Mouse (Mus musculus) intestine, postnatal 0 days (tissue): ENCODE data around the gene Rc3h2. TPM values are rescaled to one million over a fixed set of nuclear protein-coding genes. Genes with fewer than 3 reads are reported as not detected.

Experiments used
- ATAC-seq: fragments of 200-750 bp; cut with Nextera tagmentation; 2 replicates; pipeline ENCODE4 v1.8.0; 2017; ENCODE audit warnings: mild to moderate bottlenecking, moderate TSS enrichment, moderate library complexity
- H3K27ac ChIP-seq: fragments of 300-500 bp; sonication (generic); 2 replicates; pipeline ENCODE4 v1.5.1; 2014; ENCODE audit warnings: mild to moderate bottlenecking, low read depth, low read length, moderate library complexity
- H3K27me3 ChIP-seq: fragments of 300-500 bp; sonication (generic); replicated peaks from 2 replicates; pipeline ENCODE4 v1.6.1; 2014; ENCODE audit warnings: low read length, mixed read lengths; ENCODE audit not compliant: control insufficient read depth, insufficient read depth
- H3K36me3 ChIP-seq: fragments of 300-500 bp; sonication (generic); 2 replicates; pipeline ENCODE4 v1.6.1; 2014; ENCODE audit warnings: mild to moderate bottlenecking, moderate library complexity; ENCODE audit not compliant: control insufficient read depth, insufficient read depth
- H3K4me1 ChIP-seq: fragments of 300-500 bp; sonication (generic); replicated peaks from 2 replicates; pipeline ENCODE4 v1.6.1; 2014; ENCODE audit warnings: antibody characterized with exemption, low read length, mixed read lengths; ENCODE audit not compliant: control insufficient read depth, insufficient read depth
- H3K4me2 ChIP-seq: fragments of 300-500 bp; sonication (generic); replicated peaks from 2 replicates; pipeline ENCODE4 v1.6.1; 2014; ENCODE audit warnings: low read depth, mild to moderate bottlenecking, moderate library complexity
- H3K4me3 ChIP-seq: fragments of 300-500 bp; sonication (generic); 2 replicates; pipeline ENCODE4 v1.5.1; 2014; ENCODE audit warnings: low read depth, low read length
- H3K9ac ChIP-seq: fragments of 300-500 bp; sonication (generic); 2 replicates; pipeline ENCODE4 v1.6.1; 2014; ENCODE audit warnings: mild to moderate bottlenecking, low read depth, low read length
- H3K9me3 ChIP-seq: fragments of 300-500 bp; sonication (generic); 2 replicates; pipeline ENCODE4 v1.6.1; 2016; ENCODE audit warnings: mixed run types; ENCODE audit not compliant: control insufficient read depth
- CTCF ChIP-seq: sonication (generic); IDR thresholded peaks from 2 replicates; pipeline ENCODE4 v1.5.1; 2016; ENCODE audit warnings: low read depth, mild to moderate bottlenecking, control low read depth, antibody characterized with exemption, moderate library complexity
- WGBS: fragments of 180-500 bp; shearing (Covaris S2); extraction: QIAGEN DNeasy Blood & Tissue Kit; methylation state at CpG from one replicate; pipeline ENCODE4 v1.1.7; 2014; 5-methylcytosine and 5-hydroxymethylcytosine counted together
- polyA plus RNA-seq: library from polyadenylated mRNA; unstranded; fragments of >200 nt; fragmentation: Nextera tagmentation; extraction: Ambion mirVana; gene quantifications from 2 replicates; pipeline ENCODE4 v1.2.1, GENCODE M21; 2015

The Rc3h2 gene
- polyA plus RNA-seq, 1 experiment from 2014 or later = 7.0 TPM

- no peak for TF ChIP-seq CTCF
- H3K4me2 ChIP-seq = peak within 1 kb of the TSS; percentile 86
- peak within 1 kb of the TSS; percentile 83 for H3K9ac ChIP-seq
- H3K9me3 ChIP-seq = no peaks in the 10 kb centered on the region
- H3K36me3 ChIP-seq = 0 out of 2 replicates have a peak, but pooled peaks cover 6% of the 10 kb centered on the region
- H3K4me3 ChIP-seq = peak within 1 kb of the TSS; percentile 88
- ATAC-seq = peak; percentile 99
- H3K4me1 ChIP-seq = no peaks in the 10 kb centered on the region
- H3K27ac ChIP-seq = peak within 1 kb of the TSS; percentile 89
- under 1% methylated on average over 51 of the region's 51 CpGs for WGBS
- no peaks in the 10 kb centered on the region for H3K27me3 ChIP-seq
Measured at GRCm38 (mm10) chr2:37442611-37443591, 20.2 kb upstream of the Rc3h2 start, which contains the start of the genes Zbtb26, Zbtb6 and Rabgap1. Zbtb26 (minus strand) TSS chr2:37443135. Zbtb6 (minus strand) TSS chr2:37443171. Rabgap1 (plus strand) TSS chr2:37443279.

DNA sequence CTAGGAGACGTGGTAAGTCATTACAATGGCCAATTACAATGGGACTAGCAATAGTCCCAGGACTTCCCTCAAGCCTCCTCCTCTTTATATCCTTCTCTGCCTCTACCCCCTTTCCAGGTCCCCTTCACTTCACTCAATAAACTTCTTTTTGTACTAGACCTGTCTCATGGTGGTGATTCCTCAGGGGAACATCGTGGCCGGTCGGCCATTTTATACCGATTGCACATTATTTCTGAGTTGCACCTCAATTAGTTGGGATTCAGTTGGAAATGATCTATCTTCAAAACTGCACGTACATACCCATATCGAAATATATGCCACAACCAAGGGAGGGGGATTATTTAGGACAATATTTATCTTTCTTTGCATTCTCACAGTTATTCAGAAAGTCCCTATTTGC is 8.9 kb upstream of the Rc3h2 start:
- Histone ChIP-seq H3K4me2 (peak overlapping the region; percentile 88), H3K4me1 (no peaks in the 10 kb centered on the region), H3K4me3 (peak overlapping the region; percentile 74), H3K9me3 (no peaks in the 10 kb centered on the region), H3K36me3 (peaks cover 16% of the 10 kb centered on the region), H3K9ac (peak overlapping the region; percentile 27; the same call in 1 of the 2 replicates), H3K27ac (peak overlapping the region; percentile 87), H3K27me3 (no peaks in the 10 kb centered on the region)
- ATAC-seq = no peak
- WGBS = 21% methylated on average over 7 of the region's 7 CpGs
- no peak for TF ChIP-seq CTCF

DNA sequence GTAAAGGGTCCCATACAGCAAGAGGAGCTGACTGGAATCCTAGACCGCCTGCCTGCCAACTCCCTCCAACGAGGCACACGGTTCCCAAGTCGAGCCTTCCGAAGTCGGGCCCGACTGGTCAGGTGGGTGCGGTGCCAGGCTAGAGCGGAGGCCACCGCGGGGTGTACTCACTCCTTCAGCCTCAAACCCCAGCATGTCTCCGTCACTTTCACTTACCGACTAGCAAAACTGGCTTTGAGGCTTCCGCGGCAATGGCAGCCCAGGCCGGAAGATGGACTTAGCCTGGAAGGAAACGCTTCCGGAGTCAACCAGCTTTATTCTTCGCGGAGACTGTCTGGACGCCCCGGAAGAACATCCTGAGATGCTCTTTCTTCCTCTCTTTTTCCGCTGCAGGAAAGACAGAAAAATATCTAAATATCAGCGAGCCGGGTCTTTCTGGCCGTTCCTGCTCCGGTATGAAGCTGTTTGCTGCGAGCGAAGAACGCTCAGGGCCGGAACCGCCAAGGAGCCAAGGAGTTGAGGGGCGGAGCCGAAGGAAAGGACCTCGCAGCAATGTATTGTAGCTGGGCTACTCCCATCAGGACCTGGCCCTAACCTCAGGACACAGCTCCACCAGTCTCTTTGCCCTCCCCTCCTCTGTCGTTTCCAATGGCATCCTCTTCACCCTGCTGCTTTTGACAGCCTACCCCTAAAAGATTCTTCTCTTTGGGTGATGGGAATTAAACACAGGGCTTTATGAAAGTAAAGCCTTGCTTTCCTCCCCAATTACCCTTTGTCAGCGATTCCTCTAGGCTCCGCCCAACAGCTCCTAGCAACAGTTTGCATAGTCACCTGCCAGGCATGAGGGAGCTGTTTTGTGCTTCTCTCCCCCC is 8.1 kb upstream of the Rc3h2 start:
- under 1% methylated on average over 38 of the region's 38 CpGs for WGBS
- no peaks in the 10 kb centered on the region for H3K9me3 ChIP-seq
- peak overlapping the region; percentile 74 for H3K4me3 ChIP-seq
- H3K27me3 ChIP-seq = no peaks in the 10 kb centered on the region
- H3K36me3 ChIP-seq = peaks cover 9% of the 10 kb centered on the region
- no peak for TF ChIP-seq CTCF
- no peaks in the 10 kb centered on the region for H3K4me1 ChIP-seq
- H3K4me2 ChIP-seq = peak overlapping the region; percentile 88
- peak; percentile 88 for ATAC-seq
- H3K27ac ChIP-seq = peak overlapping the region; percentile 87
- H3K9ac ChIP-seq = peak overlapping the region; percentile 84

- H3K9ac ChIP-seq = no peak overlapping the region
- no peaks in the 10 kb centered on the region for H3K27me3 ChIP-seq
- peaks cover 2% of the 10 kb centered on the region; the same call in 1 of the 2 replicates for H3K36me3 ChIP-seq
- WGBS = 64% methylated on average over 3 of the region's 3 CpGs
- H3K27ac ChIP-seq = no peak overlapping the region
- no peaks in the 10 kb centered on the region for H3K4me1 ChIP-seq
- ATAC-seq = no peak
- H3K4me3 ChIP-seq = no peak overlapping the region
- no peak for TF ChIP-seq CTCF
- H3K9me3 ChIP-seq = no peaks in the 10 kb centered on the region
- H3K4me2 ChIP-seq = no peak overlapping the region
Measured at GRCm38 (mm10) chr2:37423671-37424070, 968 bp upstream of the Rc3h2 start.

GRCm38 (mm10) chr2:37421903-37422302 is 800 bp downstream of the Rc3h2 start:
- TF ChIP-seq CTCF = no peak
- H3K4me1 ChIP-seq = no peaks in the 10 kb centered on the region
- WGBS = 2% methylated on average over 3 of the region's 3 CpGs
- H3K4me2 ChIP-seq = peak overlapping the region; percentile 77
- no peaks in the 10 kb centered on the region for H3K36me3 ChIP-seq
- ATAC-seq = no peak
- H3K27me3 ChIP-seq = no peaks in the 10 kb centered on the region
- H3K9ac ChIP-seq = peak overlapping the region; percentile 99
- H3K27ac ChIP-seq = peak overlapping the region; percentile 99
- H3K9me3 ChIP-seq = no peaks in the 10 kb centered on the region
- H3K4me3 ChIP-seq = peak overlapping the region; percentile 100
